Comparison of ENCODE assay signal across 7 mouse cellular contexts in the genomic region with DNA sequence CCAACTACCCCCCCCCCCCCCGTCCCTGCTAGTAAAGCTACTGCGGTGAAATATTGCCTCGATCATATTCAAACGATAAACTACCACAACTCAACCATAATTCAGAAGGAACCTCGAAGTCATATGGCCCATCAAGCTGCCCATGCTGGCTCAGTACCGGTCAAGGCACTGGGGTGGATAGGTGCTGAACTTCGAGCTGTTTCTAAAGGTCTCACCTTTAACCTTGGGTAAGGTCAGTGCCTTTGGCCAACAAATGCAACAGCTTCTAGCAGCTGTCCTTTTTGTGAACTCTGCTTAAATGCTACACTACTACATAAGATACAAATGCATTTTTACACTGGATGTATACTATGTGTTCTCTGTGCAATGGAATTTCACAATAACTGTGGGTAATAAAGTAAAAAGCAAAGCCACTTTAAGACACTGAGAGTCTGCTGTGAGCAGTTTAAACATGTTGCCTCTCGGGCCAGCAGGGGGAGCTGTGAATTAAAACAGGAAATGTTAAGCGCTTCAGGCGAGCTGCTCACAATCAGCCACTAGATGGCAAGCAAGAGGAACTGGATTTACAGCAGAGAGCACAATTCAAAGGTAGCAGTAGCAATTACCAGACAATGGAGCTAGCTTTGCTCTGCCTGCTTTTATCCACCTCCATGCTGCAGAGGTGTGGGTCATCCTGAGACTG. TPM values are rescaled to one million over a fixed set of nuclear protein-coding genes. Genes with fewer than 3 reads are reported as not detected.
DNase-seq lines count a peak whose midpoint lies in the region; ATAC-seq and TF ChIP-seq lines count a peak whose summit lies in the region.

No protein-coding gene starts in this region.

- H3K4me1 ChIP-seq in intestine, embryonic 15.5 days (replicated peaks): no peaks in the 10 kb centered on the region
- H3K4me1 ChIP-seq in midbrain, embryonic 11.5 days (ENCODE audit: control insufficient read depth, insufficient read depth, low read length): no peaks in the 10 kb centered on the region
- H3K4me1 ChIP-seq in small intestine, adult 2 months (ENCODE audit: control insufficient read depth, insufficient read depth, insufficient read length, low read length): no peaks in the 10 kb centered on the region

- TF ChIP-seq CTCF in small intestine, adult 2 months (IDR thresholded peaks at IDR 0.05; ENCODE audit: extremely low read depth, insufficient read length, insufficient replicate concordance, low read depth, low read length): peak; percentile 94

- H3K4me3 ChIP-seq in intestine, embryonic 15.5 days (replicated peaks): no peak overlapping the region
- H3K4me3 ChIP-seq in midbrain, embryonic 11.5 days (ENCODE audit: low read depth, low read length): no peak overlapping the region
- H3K4me3 ChIP-seq in small intestine, adult 2 months (ENCODE audit: low read depth, low read length): no peak overlapping the region

- intact Hi-C loops in left cerebral cortex, postnatal 14 days (cut with DNase I): no loop called here

- WGBS in intestine, embryonic 15.5 days: 60% methylated on average over 10 of the region's 10 CpGs
- WGBS in midbrain, embryonic 11.5 days: 59% methylated on average over 10 of the region's 10 CpGs
- WGBS in small intestine, adult 2 months: 58% methylated on average over 10 of the region's 10 CpGs

- H3K4me2 ChIP-seq in intestine, embryonic 15.5 days (replicated peaks): no peak overlapping the region
- no peak overlapping the region for H3K4me2 ChIP-seq in midbrain, embryonic 11.5 days

- peaks cover 20% of the 10 kb centered on the region for H3K36me3 ChIP-seq in intestine, embryonic 15.5 days
- H3K36me3 ChIP-seq in midbrain, embryonic 11.5 days (ENCODE audit: control insufficient read depth, insufficient read depth, low read length): no peaks in the 10 kb centered on the region
- peaks cover 24% of the 10 kb centered on the region for H3K36me3 ChIP-seq in small intestine, adult 2 months (ENCODE audit: control insufficient read depth, insufficient read depth, low read length)

- no peak for TF ChIP-seq POLR2A in small intestine, adult 2 months (IDR thresholded peaks at IDR 0.05; ENCODE audit: low read depth, low read length)

- H3K9ac ChIP-seq in intestine, embryonic 15.5 days: no peak overlapping the region
- no peak overlapping the region for H3K9ac ChIP-seq in midbrain, embryonic 11.5 days (ENCODE audit: low read length)

- H3K27ac ChIP-seq in intestine, embryonic 15.5 days: no peak overlapping the region
- no peak overlapping the region for H3K27ac ChIP-seq in midbrain, embryonic 11.5 days (ENCODE audit: low read depth, low read length)
- no peak overlapping the region for H3K27ac ChIP-seq in small intestine, adult 2 months (ENCODE audit: insufficient read depth, low read depth, low read length)

- ATAC-seq in intestine, embryonic 15.5 days: peak; percentile 79
- ATAC-seq in midbrain, embryonic 11.5 days (ENCODE audit: low FRiP score): peak; percentile 77

- no peaks in the 10 kb centered on the region for H3K9me3 ChIP-seq in intestine, embryonic 15.5 days
- no peaks in the 10 kb centered on the region for H3K9me3 ChIP-seq in midbrain, embryonic 11.5 days (ENCODE audit: control insufficient read depth, low read length)

- H3K27me3 ChIP-seq in intestine, embryonic 15.5 days (replicated peaks): no peaks in the 10 kb centered on the region
- H3K27me3 ChIP-seq in midbrain, embryonic 11.5 days (ENCODE audit: control insufficient read depth, insufficient read depth, low read length): no peaks in the 10 kb centered on the region
- H3K27me3 ChIP-seq in small intestine, adult 2 months (ENCODE audit: control insufficient read depth, insufficient read depth, low read length): no peaks in the 10 kb centered on the region

- DNase-seq in adrenal gland, adult 2 months: peak; percentile 84
- DNase-seq in embryo, embryonic 11 days: peak; percentile 94
- peak; percentile 67 for DNase-seq in gastrocnemius, postnatal 25 days
- peak; percentile 96 to 98 for DNase-seq in left cerebral cortex, postnatal 14 days (ENCODE audit: low spot score in 2 of 2)
- DNase-seq in midbrain, embryonic 11.5 days (ENCODE audit: low spot score, missing footprints): peak; percentile 98

RNA-seq across cellular contexts. Expression of a gene that starts 10.7 kb away (rescaled TPM):
- total RNA-seq in adrenal gland, adult 2 months (2021): under 1 TPM; 0.59 to 0.72 TPM
- polyA plus RNA-seq in adrenal gland, adult 2 months (2012; rRNA removed): 0.11 and 0.50 TPM in 2 replicates
- under 1 TPM in 1 of 2 experiments, not detected in 1; 0.48 TPM for total RNA-seq in gastrocnemius, postnatal 25 days (2021)
- polyA plus RNA-seq in intestine, embryonic 15.5 days (2015; fragmentation: Nextera tagmentation; extraction: Ambion mirVana): not detected in 2 replicates
- 1 to 10 TPM; 1.1 TPM for total RNA-seq in left cerebral cortex, postnatal 14 days (2021)
- polyA plus RNA-seq in midbrain, embryonic 11.5 days (2014; fragmentation: Nextera tagmentation; extraction: Ambion mirVana): not detected in 2 replicates
- polyA plus RNA-seq in small intestine, adult 2 months (2012; rRNA removed): 0.10 and 0.20 TPM in 2 replicates

RNA-seq across cellular contexts. Expression of a gene that starts 10.8 kb away (rescaled TPM):
- total RNA-seq in adrenal gland, adult 2 months (2021): 100 to 1,000 TPM; 107 to 142 TPM
- polyA plus RNA-seq in adrenal gland, adult 2 months (2012; rRNA removed): 4.9 and 10.6 TPM in 2 replicates
- total RNA-seq in gastrocnemius, postnatal 25 days (2021): 100 to 1,000 TPM; 139 to 141 TPM
- polyA plus RNA-seq in intestine, embryonic 15.5 days (2015; fragmentation: Nextera tagmentation; extraction: Ambion mirVana): 114 and 124 TPM in 2 replicates
- 10 to 100 TPM; 89.9 to 94.8 TPM for total RNA-seq in left cerebral cortex, postnatal 14 days (2021)
- 129 and 144 TPM in 2 replicates for polyA plus RNA-seq in midbrain, embryonic 11.5 days (2014; fragmentation: Nextera tagmentation; extraction: Ambion mirVana)
- 2.1 and 3.7 TPM in 2 replicates for polyA plus RNA-seq in small intestine, adult 2 months (2012; rRNA removed)
